ENCODE assay signal across 28 mouse cellular contexts in the genomic region with DNA sequence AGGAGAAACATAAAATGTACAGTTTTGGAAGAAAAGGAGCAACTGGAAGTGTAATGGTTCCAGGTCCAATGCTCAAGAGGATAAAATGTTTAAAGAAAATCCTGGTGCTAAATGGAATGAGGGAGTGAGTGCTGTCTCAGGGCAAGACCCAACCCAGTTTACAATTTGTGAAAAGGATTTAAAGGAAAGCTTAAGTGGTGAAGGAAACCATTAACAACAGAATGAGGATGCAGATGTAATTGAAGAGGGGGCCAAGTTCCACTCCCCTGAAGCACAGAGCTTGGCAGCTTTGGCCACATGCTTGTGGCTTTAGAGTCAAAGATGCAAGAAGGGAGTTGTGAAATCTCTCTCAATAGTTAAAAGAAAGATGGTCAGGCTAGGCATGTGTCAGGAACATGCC.
DNase-seq lines count a peak whose midpoint lies in the region; ATAC-seq and TF ChIP-seq lines count a peak whose summit lies in the region.
"Had no signal": no experiment of that assay in that cellular context is flagged by ENCODE, and none has a peak within 500 bp of the region (broad histone marks: within the 10 kb centered on the region; RNA-seq: fewer than 3 reads in every experiment).

No protein-coding gene starts in this region.

- H3K9ac ChIP-seq in ES-Bruce4 (ENCODE audit: low read depth, poor library complexity, severe bottlenecking): no peak overlapping the region
- H3K9ac ChIP-seq in liver, postnatal 0 days (replicated peaks): no peak overlapping the region
- no peak overlapping the region for H3K9ac ChIP-seq in midbrain, embryonic 11.5 days (ENCODE audit: low read length)
- H3K9ac ChIP-seq: forebrain, embryonic 13.5 days; heart, embryonic 12.5 days; heart, embryonic 15.5 days; hindbrain, embryonic 13.5 days; intestine, embryonic 15.5 days had no signal

- no peaks in the 10 kb centered on the region for H3K27me3 ChIP-seq in ES-Bruce4 (ENCODE audit: control insufficient read depth, insufficient read depth, low read length, poor library complexity, severe bottlenecking)
- no peaks in the 10 kb centered on the region for H3K27me3 ChIP-seq in liver, postnatal 0 days (ENCODE audit: insufficient read depth, low read length)
- H3K27me3 ChIP-seq in hindbrain, embryonic 10.5 days (ENCODE audit: insufficient read depth, poor library complexity, severe bottlenecking): no peaks in the 10 kb centered on the region
- H3K27me3 ChIP-seq in midbrain, embryonic 11.5 days (ENCODE audit: control insufficient read depth, insufficient read depth, low read length): no peaks in the 10 kb centered on the region
- H3K27me3 ChIP-seq: forebrain, embryonic 13.5 days; heart, embryonic 12.5 days; heart, embryonic 15.5 days; hindbrain, embryonic 13.5 days; intestine, embryonic 15.5 days had no signal

- TF ChIP-seq POLR2A in ES-Bruce4 (IDR thresholded peaks at IDR 0.05; ENCODE audit: insufficient read depth, low read length): no peak

- no peak for TF ChIP-seq CTCF in ES-Bruce4 (IDR thresholded peaks at IDR 0.05; ENCODE audit: low read depth, low read length)
- no peak for TF ChIP-seq CTCF in liver, postnatal 0 days (IDR thresholded peaks at IDR 0.05; ENCODE audit: low read depth)

- no peaks in the 10 kb centered on the region for H3K9me3 ChIP-seq in ES-Bruce4 (replicated peaks; ENCODE audit: control insufficient read depth, insufficient read depth, low read length, poor library complexity, severe bottlenecking)
- no peaks in the 10 kb centered on the region for H3K9me3 ChIP-seq in liver, postnatal 0 days (ENCODE audit: low read length)
- H3K9me3 ChIP-seq in hindbrain, embryonic 10.5 days: no peaks in the 10 kb centered on the region
- H3K9me3 ChIP-seq in midbrain, embryonic 11.5 days (ENCODE audit: control insufficient read depth, low read length): no peaks in the 10 kb centered on the region
- H3K9me3 ChIP-seq: forebrain, embryonic 10.5 days; forebrain, embryonic 13.5 days; heart, embryonic 12.5 days; heart, embryonic 15.5 days; hindbrain, embryonic 13.5 days; intestine, embryonic 15.5 days had no signal

- no peak overlapping the region for H3K4me2 ChIP-seq in liver, postnatal 0 days (ENCODE audit: low read depth, low read length)
- no peak overlapping the region for H3K4me2 ChIP-seq in midbrain, embryonic 11.5 days
- H3K4me2 ChIP-seq: forebrain, embryonic 13.5 days; heart, embryonic 12.5 days; heart, embryonic 15.5 days; hindbrain, embryonic 13.5 days; intestine, embryonic 15.5 days had no signal

- no peak overlapping the region for H3K27ac ChIP-seq in ES-Bruce4 (ENCODE audit: insufficient read depth, low read length)
- no peak overlapping the region for H3K27ac ChIP-seq in liver, postnatal 0 days (ENCODE audit: low read depth)
- H3K27ac ChIP-seq in hindbrain, embryonic 10.5 days: no peak overlapping the region
- H3K27ac ChIP-seq in midbrain, embryonic 11.5 days (ENCODE audit: low read depth, low read length): no peak overlapping the region
- H3K27ac ChIP-seq: forebrain, embryonic 10.5 days; forebrain, embryonic 13.5 days; gastrocnemius, adult 2 months; heart, embryonic 15.5 days; hindbrain, embryonic 13.5 days; intestine, embryonic 15.5 days had no signal

- H3K36me3 ChIP-seq in ES-Bruce4 (ENCODE audit: control insufficient read depth, insufficient read depth, low read length, poor library complexity, severe bottlenecking): no peaks in the 10 kb centered on the region
- no peaks in the 10 kb centered on the region for H3K36me3 ChIP-seq in liver, postnatal 0 days (replicated peaks; ENCODE audit: insufficient read depth, low read length)
- no peaks in the 10 kb centered on the region for H3K36me3 ChIP-seq in hindbrain, embryonic 10.5 days
- no peaks in the 10 kb centered on the region for H3K36me3 ChIP-seq in midbrain, embryonic 11.5 days (ENCODE audit: control insufficient read depth, insufficient read depth, low read length)
- H3K36me3 ChIP-seq: forebrain, embryonic 10.5 days; heart, embryonic 15.5 days; hindbrain, embryonic 13.5 days; intestine, embryonic 15.5 days had no signal

- H3K4me1 ChIP-seq in ES-Bruce4 (ENCODE audit: control insufficient read depth, insufficient read depth, low read length): no peaks in the 10 kb centered on the region
- H3K4me1 ChIP-seq in liver, postnatal 0 days (ENCODE audit: insufficient read depth): no peaks in the 10 kb centered on the region
- no peaks in the 10 kb centered on the region for H3K4me1 ChIP-seq in hindbrain, embryonic 10.5 days (replicated peaks)
- H3K4me1 ChIP-seq in midbrain, embryonic 11.5 days (ENCODE audit: control insufficient read depth, insufficient read depth, low read length): no peaks in the 10 kb centered on the region
- H3K4me1 ChIP-seq: forebrain, embryonic 10.5 days; forebrain, embryonic 13.5 days; hindbrain, embryonic 13.5 days; intestine, embryonic 15.5 days had no signal

- no peak overlapping the region for H3K4me3 ChIP-seq in ES-Bruce4 (ENCODE audit: low read depth, low read length)
- H3K4me3 ChIP-seq in liver, postnatal 0 days (ENCODE audit: low read depth, low read length): no peak overlapping the region
- no peak overlapping the region for H3K4me3 ChIP-seq in hindbrain, embryonic 10.5 days
- no peak overlapping the region for H3K4me3 ChIP-seq in midbrain, embryonic 11.5 days (ENCODE audit: low read depth, low read length)
- H3K4me3 ChIP-seq: forebrain, embryonic 10.5 days; forebrain, embryonic 13.5 days; gastrocnemius, adult 2 months; heart, embryonic 12.5 days; heart, embryonic 15.5 days; hindbrain, embryonic 13.5 days; intestine, embryonic 15.5 days had no signal

- ATAC-seq in megakaryocyte progenitor cell, adult 5-6 weeks (replicated peaks; ENCODE audit: poor library complexity): peak; percentile 48; the same call in 1 of the 2 replicates
- no peak for ATAC-seq in liver, postnatal 0 days
- ATAC-seq in midbrain, embryonic 11.5 days (ENCODE audit: low FRiP score): no peak
- ATAC-seq: activated CD4-positive, CD25-positive, alpha-beta regulatory T cell, adult 4 months; forebrain, embryonic 13.5 days; forebrain, embryonic 16.5 days; hindbrain, embryonic 16.5 days; intestine, embryonic 15.5 days; Patski had no signal

- DNase-seq in 3T3-L1 (ENCODE audit: low read depth, low spot score) (peak; percentile 31), NIH3T3 (ENCODE audit: low read depth) (peak; percentile 15)
- no peak for DNase-seq in liver, postnatal 0 days
- no peak for DNase-seq in hindbrain, embryonic 10.5 days (ENCODE audit: low spot score)
- DNase-seq in midbrain, embryonic 11.5 days (ENCODE audit: low spot score, missing footprints): no peak
- DNase-seq: adrenal gland, adult 8-10 months; adrenal gland, postnatal 25 days; cerebellum, adult 11-12 months; cerebellum, adult 9-10 months; cerebellum, postnatal 14 days; gastrocnemius, adult 2 months; gastrocnemius, postnatal 14 days; heart, adult 18-20 months; heart, postnatal 10 days; heart, postnatal 36 days; kidney, adult 11 months had no signal

- 0 out of 2 replicates have a peak, but pooled peaks have one; percentile 25 for TF ChIP-seq EP300 in ES-Bruce4 (IDR thresholded peaks at IDR 0.05; ENCODE audit: insufficient read depth, low read depth, low read length)
- no peak for TF ChIP-seq EP300 in liver, postnatal 0 days (IDR thresholded peaks at IDR 0.05; ENCODE audit: low read depth)

Comparison
In these comparisons a context has a peak if more than half of its experiments do, and no peak if none do; other contexts are left out.
1. DNase-seq: peak in 3T3-L1 (single experiment) and NIH3T3 (single experiment); none in liver, postnatal 0 days (single experiment), hindbrain, embryonic 10.5 days (single experiment) and midbrain, embryonic 11.5 days (single experiment).